Mouse (Mus musculus) small intestine, adult 2 months (tissue): ENCODE results near the gene Vmn1r132. TPM values are rescaled to one million over a fixed set of nuclear protein-coding genes. Genes with fewer than 3 reads are reported as not detected.
"Not testable (repeated sequence)": the region's sequence is repeated elsewhere in the genome, so short reads cannot be mapped to it uniquely, and the experiment has no call there.

ENCODE experiments used
- H3K27ac ChIP-seq: fragments of 200-500 bp; 2 replicates; pipeline ENCODE4 v1.5.1; 2012; ENCODE audit warnings: low read depth, low read length, control low read depth, inconsistent platforms; ENCODE audit not compliant: insufficient read depth
- H3K27me3 ChIP-seq: fragments of 200-500 bp; 2 replicates; pipeline ENCODE4 v1.6.1; 2012; ENCODE audit warnings: mild to moderate bottlenecking, moderate library complexity, low read length, inconsistent platforms; ENCODE audit not compliant: control insufficient read depth, insufficient read depth
- H3K36me3 ChIP-seq: fragments of 200-500 bp; 2 replicates; pipeline ENCODE4 v1.6.1; 2012; ENCODE audit warnings: mild to moderate bottlenecking, low read length, control low read depth, inconsistent platforms; ENCODE audit not compliant: control insufficient read depth, insufficient read depth
- H3K4me1 ChIP-seq: fragments of 200-500 bp; 2 replicates; pipeline ENCODE4 v1.6.1; 2012; ENCODE audit warnings: low read length, inconsistent platforms, mixed read lengths; ENCODE audit not compliant: control insufficient read depth, insufficient read depth, insufficient read length
- H3K4me3 ChIP-seq: fragments of 200-500 bp; 2 replicates; pipeline ENCODE4 v1.5.1; 2012; ENCODE audit warnings: low read depth, mild to moderate bottlenecking, control low read depth, inconsistent platforms, low read length, moderate library complexity
- WGBS: fragments of 180-500 bp; shearing (Covaris S2); methylation state at CpG from one replicate; pipeline ENCODE4 v1.1.7; 2018; 5-methylcytosine and 5-hydroxymethylcytosine counted together
- polyA plus RNA-seq: library from polyadenylated mRNA; depleted of rRNA; stranded (reverse); fragments of >200 nt; gene quantifications from 2 replicates; pipeline ENCODE4 v1.2.3, GENCODE M21; 2012; rRNA removed

The Vmn1r132 gene
- polyA plus RNA-seq: not detected in 2 replicates

GRCm38 (mm10) chr7:21613792-21614191 lies at the start of gene Vmn1r132:
Vmn1r132 (plus strand) TSS chr7:21614092.
- no CpG with 5 or more reads among the region's 3 CpGs for WGBS
- H3K36me3 ChIP-seq, H3K4me3 ChIP-seq, H3K27me3 ChIP-seq, H3K27ac ChIP-seq, H3K4me1 ChIP-seq: not testable (repeated sequence)

Other genes with a start within 250 kb of the Vmn1r132 start
- gene Gm6882, start 181.3 kb upstream of the Vmn1r132 start, polyA plus RNA-seq: not detected in 2 replicates
- not detected in 2 replicates for gene Vmn1r130, start 102.3 kb upstream of the Vmn1r132 start, polyA plus RNA-seq
- gene Vmn1r131, start 68.0 kb upstream of the Vmn1r132 start, polyA plus RNA-seq: not detected in 2 replicates
- not detected in 2 replicates for gene Gm4175, start 147.4 kb downstream of the Vmn1r132 start, polyA plus RNA-seq
- not detected in 2 replicates for gene Gm4177, start 182.6 kb downstream of the Vmn1r132 start, polyA plus RNA-seq
- not detected in 2 replicates for gene Vmn1r135, start 218.3 kb downstream of the Vmn1r132 start, polyA plus RNA-seq
- not detected in 2 replicates for gene Gm5725, start 230.2 kb downstream of the Vmn1r132 start, polyA plus RNA-seq